ENCODE assay signal across 19 mouse cellular contexts in genomic region chr4:141510457-141510856, GRCm38 (mm10). TPM values are rescaled to one million over a fixed set of nuclear protein-coding genes. Genes with fewer than 3 reads are reported as not detected.
DNase-seq lines count a peak whose midpoint lies in the region; ATAC-seq lines count a peak whose summit lies in the region.
"Had no signal": no experiment of that assay in that cellular context is flagged by ENCODE, and none has a peak within 500 bp of the region (broad histone marks: within the 10 kb centered on the region; RNA-seq: fewer than 3 reads in every experiment).

No protein-coding gene starts in this region.

- ATAC-seq in forebrain, embryonic 15.5 days (replicated peaks), result no peak
- ATAC-seq: forebrain, embryonic 16.5 days; Patski had no signal

- H3K4me2 ChIP-seq in forebrain, embryonic 15.5 days (replicated peaks), result no peak overlapping the region
- H3K4me2 ChIP-seq: heart, embryonic 13.5 days; hindbrain, embryonic 15.5 days had no signal

- H3K9me3 ChIP-seq in forebrain, embryonic 15.5 days, result no peaks in the 10 kb centered on the region
- H3K9me3 ChIP-seq: heart, embryonic 13.5 days; hindbrain, embryonic 15.5 days had no signal

- 0 out of 2 replicates have a peak, but pooled peaks cover 6% of the 10 kb centered on the region for H3K36me3 ChIP-seq in forebrain, embryonic 15.5 days

- H3K9ac ChIP-seq in forebrain, embryonic 15.5 days (replicated peaks), result no peak overlapping the region
- H3K9ac ChIP-seq: heart, embryonic 13.5 days; hindbrain, embryonic 15.5 days had no signal

- DNase-seq in lung, adult 18-20 months, result peak; percentile 51 to 64
- no peak for DNase-seq in lung, postnatal 4 days
- DNase-seq in R1 (ENCODE audit: low read depth, low spot score), result peak; percentile 67
- DNase-seq in c-Kit-positive CD71-positive TER-119-positive erythroid progenitor cells, embryonic 14.5 days (ENCODE audit: low spot score), result peak; percentile 10
- peak; percentile 57 for DNase-seq in lung, postnatal 25 days (ENCODE audit: low spot score)
- DNase-seq in layer of hippocampus, postnatal 36 days, result no peak
- DNase-seq: adrenal gland, adult 8-10 months; cerebellum, adult 11-12 months; cerebellum, adult 9-10 months; cerebellum, postnatal 25 days; gastrocnemius, postnatal 25 days; heart, adult 11 months; heart, postnatal 36 days had no signal

- peaks cover 27% of the 10 kb centered on the region for H3K4me1 ChIP-seq in forebrain, embryonic 15.5 days

- 89% methylated on average over 13 of the region's 13 CpGs for WGBS in forebrain, embryonic 15.5 days

- H3K27ac ChIP-seq in forebrain, embryonic 15.5 days (replicated peaks), result no peak overlapping the region
- H3K27ac ChIP-seq: heart, embryonic 13.5 days; hindbrain, embryonic 15.5 days had no signal

- H3K27me3 ChIP-seq in forebrain, embryonic 15.5 days, result no peaks in the 10 kb centered on the region
- H3K27me3 ChIP-seq: CH12.LX; heart, embryonic 13.5 days; hindbrain, embryonic 15.5 days; Patski had no signal

- no peak overlapping the region for H3K4me3 ChIP-seq in forebrain, embryonic 15.5 days
- H3K4me3 ChIP-seq: heart, embryonic 13.5 days; hindbrain, embryonic 15.5 days had no signal

RNA-seq across cellular contexts. Expression of gene Spen, which starts 27.9 kb away (rescaled TPM):
- 10 to 100 TPM; 55.3 to 66.7 TPM for total RNA-seq in layer of hippocampus, postnatal 36 days (2021)
- polyA plus RNA-seq in forebrain, embryonic 15.5 days (2015; fragmentation: Nextera tagmentation; extraction: Ambion mirVana), result 18.5 and 18.9 TPM in 2 replicates

Comparison
In these comparisons a context has a peak if more than half of its experiments do, and no peak if none do; other contexts are left out.
1. DNase-seq: peak in lung, adult 18-20 months (2 of 2), R1 (single experiment), c-Kit-positive CD71-positive TER-119-positive erythroid progenitor cells, embryonic 14.5 days (single experiment) and lung, postnatal 25 days (single experiment); none in lung, postnatal 4 days (0 of 2) and layer of hippocampus, postnatal 36 days (0 of 2).